Mouse (Mus musculus): Measurements from ENCODE around the gene Sctr. TPM values are rescaled to one million over a fixed set of nuclear protein-coding genes. Genes with fewer than 3 reads are reported as not detected.
"Not testable (repeated sequence)": the region's sequence is repeated elsewhere in the genome, so short reads cannot be mapped to it uniquely, and the experiment has no call there.

Gene Sctr
- polyA plus RNA-seq, 1 experiment, result 1.9 TPM

DNA sequence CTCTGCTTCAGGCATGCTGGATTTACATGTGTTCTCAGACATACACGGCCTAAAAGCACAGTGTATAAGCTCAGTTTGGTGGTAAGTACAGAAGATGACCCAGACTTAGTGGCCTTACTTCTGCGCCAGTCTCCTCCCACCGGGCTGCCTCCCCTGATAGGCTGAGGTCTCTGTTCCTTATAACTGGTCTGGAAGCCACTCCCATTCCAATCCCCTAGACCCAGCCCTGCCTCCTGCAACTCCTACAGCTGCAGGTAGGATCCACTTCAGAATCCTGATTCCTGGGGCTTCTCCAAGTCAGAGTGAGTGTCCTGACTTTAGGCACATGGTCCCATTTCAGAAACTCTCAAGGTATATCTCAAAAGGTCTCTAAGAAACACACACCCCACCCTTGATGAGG lies 79.0 kb downstream of the Sctr start:
- Histone ChIP-seq H3K4me3 (no peak overlapping the region), H3ac (ENCODE audit: control insufficient read depth, insufficient read length) (no peak overlapping the region), H3K27me3 (ENCODE audit: control insufficient read depth, insufficient read depth, insufficient read length) (no peaks in the 10 kb centered on the region), H3K36me3 (ENCODE audit: control insufficient read depth, insufficient read depth) (no peaks in the 10 kb centered on the region), H3K4me2 (ENCODE audit: low read depth) (no peak overlapping the region), H3K79me2 (ENCODE audit: control insufficient read depth, insufficient read depth) (no peaks in the 10 kb centered on the region)
- TF ChIP-seq POLR2AphosphoS2 (IDR thresholded peaks at IDR 0.05; ENCODE audit: insufficient read length, low read depth) (no peak), MYOG (IDR thresholded peaks at IDR 0.05; ENCODE audit: control insufficient read depth in 1 of 3, insufficient read depth in 1 of 3, insufficient read length in 2 of 3, low read depth in 2 of 3) (no peak), POLR2A (IDR thresholded peaks at IDR 0.05; ENCODE audit: insufficient read length, low read depth) (no peak), E2F4 (IDR thresholded peaks at IDR 0.05; ENCODE audit: insufficient read depth) (no peak), SRF (IDR thresholded peaks at IDR 0.05; ENCODE audit: control insufficient read depth, insufficient read length, low read depth) (no peak), USF1 (IDR thresholded peaks at IDR 0.05; ENCODE audit: low read depth) (no peak), CEBPB (IDR thresholded peaks at IDR 0.05; ENCODE audit: insufficient read depth, poor library complexity, severe bottlenecking) (no peak), MAX (IDR thresholded peaks at IDR 0.05; ENCODE audit: low read depth) (no peak), TCF3 (IDR thresholded peaks at IDR 0.05; ENCODE audit: insufficient read length, low read depth) (no peak), REST (IDR thresholded peaks at IDR 0.05; ENCODE audit: insufficient read depth, insufficient read length) (no peak), TCF12 (IDR thresholded peaks at IDR 0.05; ENCODE audit: insufficient read depth, poor library complexity, severe bottlenecking) (no peak)

DNA sequence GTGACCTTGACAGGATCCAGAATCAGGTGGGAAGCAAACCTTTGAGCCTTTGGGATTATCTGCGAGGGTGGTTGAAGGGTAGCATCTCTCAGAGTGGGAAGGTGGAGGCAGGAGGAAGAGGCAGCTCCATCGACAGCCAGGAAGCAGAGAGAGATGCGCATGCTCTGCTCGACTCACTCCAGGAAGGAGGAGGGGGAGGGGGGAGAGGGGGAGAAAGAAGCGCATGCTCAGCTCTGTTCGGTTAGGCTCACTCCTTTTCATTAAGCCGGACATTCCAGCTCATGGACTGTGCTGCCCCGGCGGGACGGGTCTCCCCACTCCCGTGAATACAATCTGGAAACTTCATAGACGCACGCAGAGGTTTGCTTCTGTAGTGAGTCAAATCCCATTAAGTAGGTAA lies 80.0 kb downstream of the Sctr start:
- Histone ChIP-seq H3K79me2 (ENCODE audit: control insufficient read depth, insufficient read depth) (no peaks in the 10 kb centered on the region), H3K4me3 (no peak overlapping the region), H3ac (ENCODE audit: control insufficient read depth, insufficient read length) (no peak overlapping the region), H3K4me2 (ENCODE audit: low read depth) (no peak overlapping the region), H3K36me3 (ENCODE audit: control insufficient read depth, insufficient read depth) (no peaks in the 10 kb centered on the region), H3K27me3 (ENCODE audit: control insufficient read depth, insufficient read depth, insufficient read length) (no peaks in the 10 kb centered on the region)
- TF ChIP-seq TCF12 (IDR thresholded peaks at IDR 0.05; ENCODE audit: insufficient read depth, poor library complexity, severe bottlenecking), result no peak
- TF ChIP-seq MYOD1 (IDR thresholded peaks at IDR 0.05; ENCODE audit: control insufficient read depth in 1 of 3, insufficient read length in 2 of 3, low read depth in 2 of 3), result no peak
- TF ChIP-seq MAX (IDR thresholded peaks at IDR 0.05; ENCODE audit: low read depth), result no peak
- TF ChIP-seq REST (IDR thresholded peaks at IDR 0.05; ENCODE audit: insufficient read depth, insufficient read length), result no peak
- TF ChIP-seq POLR2AphosphoS2 (IDR thresholded peaks at IDR 0.05; ENCODE audit: insufficient read length, low read depth), result no peak
- TF ChIP-seq CEBPB (IDR thresholded peaks at IDR 0.05; ENCODE audit: insufficient read depth, poor library complexity, severe bottlenecking), result no peak
- no peak for TF ChIP-seq MYOG (IDR thresholded peaks at IDR 0.05; ENCODE audit: control insufficient read depth in 1 of 3, insufficient read depth in 1 of 3, insufficient read length in 2 of 3, low read depth in 2 of 3)
- TF ChIP-seq SRF (IDR thresholded peaks at IDR 0.05; ENCODE audit: control insufficient read depth, insufficient read length, low read depth), result no peak
- no peak for TF ChIP-seq USF1 (IDR thresholded peaks at IDR 0.05; ENCODE audit: low read depth)
- TF ChIP-seq E2F4 (IDR thresholded peaks at IDR 0.05; ENCODE audit: insufficient read depth), result no peak
- TF ChIP-seq POLR2A (IDR thresholded peaks at IDR 0.05; ENCODE audit: insufficient read length, low read depth), result no peak
- no peak for TF ChIP-seq TCF3 (IDR thresholded peaks at IDR 0.05; ENCODE audit: insufficient read length, low read depth)

- Histone ChIP-seq H3K4me2 (ENCODE audit: low read depth) (no peak overlapping the region), H3ac (ENCODE audit: control insufficient read depth, insufficient read length) (no peak overlapping the region), H3K79me2 (ENCODE audit: control insufficient read depth, insufficient read depth) (no peaks in the 10 kb centered on the region), H3K36me3 (ENCODE audit: control insufficient read depth, insufficient read depth) (no peaks in the 10 kb centered on the region), H3K4me3 (no peak overlapping the region), H3K27me3 (ENCODE audit: control insufficient read depth, insufficient read depth, insufficient read length) (no peaks in the 10 kb centered on the region)
- TF ChIP-seq USF1 (IDR thresholded peaks at IDR 0.05; ENCODE audit: low read depth) (no peak), MYOG (IDR thresholded peaks at IDR 0.05; ENCODE audit: control insufficient read depth in 1 of 3, insufficient read depth in 1 of 3, insufficient read length in 2 of 3, low read depth in 2 of 3) (no peak), SRF (IDR thresholded peaks at IDR 0.05; ENCODE audit: control insufficient read depth, insufficient read length, low read depth) (no peak), POLR2AphosphoS2 (IDR thresholded peaks at IDR 0.05; ENCODE audit: insufficient read length, low read depth) (no peak), MAX (IDR thresholded peaks at IDR 0.05; ENCODE audit: low read depth) (no peak), POLR2A (IDR thresholded peaks at IDR 0.05; ENCODE audit: insufficient read length, low read depth) (no peak), TCF12 (IDR thresholded peaks at IDR 0.05; ENCODE audit: insufficient read depth, poor library complexity, severe bottlenecking) (no peak), TCF3 (IDR thresholded peaks at IDR 0.05; ENCODE audit: insufficient read length, low read depth) (no peak), MYOD1 (IDR thresholded peaks at IDR 0.05; ENCODE audit: control insufficient read depth in 1 of 3, insufficient read length in 2 of 3, low read depth in 2 of 3) (no peak), REST (IDR thresholded peaks at IDR 0.05; ENCODE audit: insufficient read depth, insufficient read length) (no peak), E2F4 (IDR thresholded peaks at IDR 0.05; ENCODE audit: insufficient read depth) (no peak), CEBPB (IDR thresholded peaks at IDR 0.05; ENCODE audit: insufficient read depth, poor library complexity, severe bottlenecking) (no peak)
Observed at GRCm38 (mm10) chr1:120089180-120089579, 82.5 kb downstream of the Sctr start.

DNA sequence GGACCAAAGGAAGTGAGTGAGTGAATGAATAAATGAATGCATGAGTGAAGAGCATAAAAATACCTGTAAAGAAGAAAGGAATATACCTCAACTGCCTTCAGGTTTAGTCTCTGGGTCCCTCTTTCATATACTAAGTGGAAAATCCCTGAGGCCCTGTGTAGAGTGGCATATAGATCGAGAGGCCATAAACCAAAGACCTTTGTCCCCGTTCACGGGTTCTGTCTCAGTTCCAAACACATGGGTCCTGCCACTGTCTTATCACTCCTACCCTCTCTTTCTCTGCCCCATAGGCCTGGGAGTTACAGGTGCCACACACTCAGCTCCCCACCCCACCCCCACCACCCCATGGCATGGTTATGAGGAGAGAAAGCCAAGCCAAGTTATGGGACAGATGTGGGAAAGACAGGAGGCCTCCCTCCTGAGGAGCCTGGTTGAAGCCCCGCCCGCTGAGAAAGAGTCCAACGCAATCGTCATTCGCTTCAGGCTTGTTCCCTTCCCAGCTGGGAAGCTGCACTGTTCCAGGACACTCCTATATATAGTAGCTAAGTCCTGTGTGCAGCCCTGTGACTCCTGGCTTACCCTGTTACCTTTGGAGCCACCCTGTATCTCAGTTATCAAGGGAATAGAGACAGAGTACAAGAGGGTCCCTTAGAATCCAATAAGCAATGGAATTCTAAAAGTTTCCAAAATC lies 84.3 kb downstream of the Sctr start:
- Histone ChIP-seq H3K4me2 (ENCODE audit: low read depth) (no peak overlapping the region), H3K4me3 (no peak overlapping the region), H3K27me3 (ENCODE audit: control insufficient read depth, insufficient read depth, insufficient read length) (no peaks in the 10 kb centered on the region), H3ac (ENCODE audit: control insufficient read depth, insufficient read length) (no peak overlapping the region), H3K79me2 (ENCODE audit: control insufficient read depth, insufficient read depth) (no peaks in the 10 kb centered on the region), H3K36me3 (ENCODE audit: control insufficient read depth, insufficient read depth) (no peaks in the 10 kb centered on the region)
- TF ChIP-seq TCF3 (IDR thresholded peaks at IDR 0.05; ENCODE audit: insufficient read length, low read depth), result no peak

- H3ac ChIP-seq (ENCODE audit: control insufficient read depth, insufficient read length); H3K27me3 ChIP-seq (ENCODE audit: control insufficient read depth, insufficient read depth, insufficient read length); H3K36me3 ChIP-seq (ENCODE audit: control insufficient read depth, insufficient read depth); H3K4me2 ChIP-seq (ENCODE audit: low read depth); H3K79me2 ChIP-seq (ENCODE audit: control insufficient read depth, insufficient read depth); H3K4me3 ChIP-seq: not testable (repeated sequence)
Observed at GRCm38 (mm10) chr1:120093482-120094134, 86.9 kb downstream of the Sctr start.

Data from myocyte (in vitro differentiated cells).